Mouse (Mus musculus) limb, embryonic 14.5 days (tissue): ENCODE results near the gene Kcnt1. TPM values are rescaled to one million over a fixed set of nuclear protein-coding genes. Genes with fewer than 3 reads are reported as not detected.
"Not testable (repeated sequence)": the region's sequence is repeated elsewhere in the genome, so short reads cannot be mapped to it uniquely, and the experiment has no call there.

Experiments used
- ATAC-seq: fragments of 200-750 bp; cut with Nextera tagmentation; 2 replicates; pipeline ENCODE4 v1.8.0; 2017; ENCODE audit warnings: low read depth, moderate number of reproducible peaks, moderate TSS enrichment; ENCODE audit not compliant: low FRiP score
- DNase-seq: peaks from one replicate; pipeline ENCODE4 v3.0.0-alpha.2; 2015; ENCODE audit warnings: low spot score
- H3K27ac ChIP-seq: fragments of 300-500 bp; sonication (generic); replicated peaks from 2 replicates; pipeline ENCODE4 v1.5.1; 2014; ENCODE audit warnings: low read depth, mild to moderate bottlenecking, low read length, moderate library complexity, mixed read lengths
- H3K27me3 ChIP-seq: fragments of 300-500 bp; sonication (generic); 2 replicates; pipeline ENCODE4 v1.6.1; 2014; ENCODE audit warnings: low read length, mixed read lengths; ENCODE audit not compliant: control insufficient read depth, insufficient read depth
- H3K36me3 ChIP-seq: fragments of 300-500 bp; sonication (generic); 2 replicates; pipeline ENCODE4 v1.6.1; 2014; ENCODE audit warnings: mild to moderate bottlenecking, low read length, moderate library complexity, mixed read lengths; ENCODE audit not compliant: control insufficient read depth, insufficient read depth
- H3K4me1 ChIP-seq: fragments of 300-500 bp; sonication (generic); 2 replicates; pipeline ENCODE4 v1.6.1; 2014; ENCODE audit warnings: antibody characterized with exemption, low read length, mixed read lengths; ENCODE audit not compliant: control insufficient read depth, insufficient read depth
- H3K4me2 ChIP-seq: fragments of 300-500 bp; sonication (generic); replicated peaks from 2 replicates; pipeline ENCODE4 v1.6.1; 2014; ENCODE audit warnings: low read depth, mild to moderate bottlenecking, low read length, moderate library complexity; ENCODE audit not compliant: severe bottlenecking
- H3K4me3 ChIP-seq: fragments of 300-500 bp; sonication (generic); replicated peaks from 2 replicates; pipeline ENCODE4 v1.5.1; 2014; ENCODE audit warnings: low read length
- H3K9ac ChIP-seq: fragments of 300-500 bp; sonication (generic); 2 replicates; pipeline ENCODE4 v1.6.1; 2014; ENCODE audit warnings: mild to moderate bottlenecking, low read depth, low read length, moderate library complexity; ENCODE audit not compliant: severe bottlenecking
- H3K9me3 ChIP-seq: fragments of 300-500 bp; sonication (generic); 2 replicates; pipeline ENCODE4 v1.6.1; 2016; ENCODE audit warnings: low read length; ENCODE audit not compliant: control insufficient read depth
- POLR2A ChIP-seq: fragments of 200-500 bp; IDR thresholded peaks from 2 replicates; pipeline ENCODE4 v1.8.0; 2012; ENCODE audit warnings: inconsistent platforms, mild to moderate bottlenecking, moderate library complexity, borderline replicate concordance; ENCODE audit not compliant: insufficient read depth, insufficient read length; ENCODE audit errors: extremely low read depth
- WGBS: fragments of 180-500 bp; shearing (Covaris S2); extraction: QIAGEN DNeasy Blood & Tissue Kit; methylation state at CpG from one replicate; pipeline ENCODE4 v1.1.7; 2014; 5-methylcytosine and 5-hydroxymethylcytosine counted together
- polyA plus RNA-seq, 2 experiments: library from polyadenylated mRNA; depleted of rRNA in 1 of 2; stranded (reverse) in 1 of 2; unstranded in 1 of 2; fragments of >200 nt; fragmentation: Nextera tagmentation in 1 of 2; extraction: Ambion mirVana in 1 of 2; gene quantifications; 2 replicates each; pipeline versions ENCODE4 v1.2.1 to v1.2.3; 2012 to 2014

Kcnt1 gene
- polyA plus RNA-seq (2012; rRNA removed) (2.7 and 3.2 TPM in 2 replicates), polyA plus RNA-seq (2014; fragmentation: Nextera tagmentation; extraction: Ambion mirVana) (0.08 and 0.15 TPM in 2 replicates)

GRCm38 (mm10) chr2:25863337-25864131 lies at the start of gene Kcnt1:
Kcnt1 (plus strand) TSS chr2:25863734.
- ATAC-seq = no peak
- Histone ChIP-seq H3K9ac (no peak within 1 kb of the TSS), H3K27me3 (peaks cover 24% of the 10 kb centered on the region), H3K27ac (no peak within 1 kb of the TSS), H3K4me1 (peaks cover 3% of the 10 kb centered on the region; the same call in 1 of the 2 replicates), H3K9me3 (no peaks in the 10 kb centered on the region), H3K36me3 (no peaks in the 10 kb centered on the region), H3K4me2 (peak within 1 kb of the TSS; percentile 71), H3K4me3 (peak within 1 kb of the TSS; percentile 34)
- 2% methylated on average over 36 of the region's 53 CpGs for WGBS
- TF ChIP-seq POLR2A = no peak
- DNase-seq = peak; percentile 33

GRCm38 (mm10) chr2:25815748-25816147 lies 47.8 kb upstream of the Kcnt1 start, which contains the start of gene Glt6d1:
Glt6d1 (minus strand) TSS chr2:25815848.
- ATAC-seq, H3K9ac ChIP-seq, H3K36me3 ChIP-seq, H3K4me2 ChIP-seq, H3K27me3 ChIP-seq, DNase-seq, H3K4me1 ChIP-seq, H3K4me3 ChIP-seq, H3K27ac ChIP-seq, H3K9me3 ChIP-seq: not testable (repeated sequence)
- WGBS = 79% methylated on average over 1 of the region's 1 CpGs

GRCm38 (mm10) chr2:25822806-25823205 lies 40.7 kb upstream of the Kcnt1 start, which contains the start of gene Lcn9:
Lcn9 (plus strand) TSS chr2:25823153.
- Histone ChIP-seq H3K4me3 (no peak within 1 kb of the TSS), H3K27me3 (no peaks in the 10 kb centered on the region), H3K36me3 (no peaks in the 10 kb centered on the region), H3K9ac (no peak within 1 kb of the TSS), H3K9me3 (no peaks in the 10 kb centered on the region), H3K4me2 (no peak within 1 kb of the TSS), H3K4me1 (no peaks in the 10 kb centered on the region), H3K27ac (no peak within 1 kb of the TSS)
- 81% methylated on average over 1 of the region's 1 CpGs for WGBS
- no peak for DNase-seq
- no peak for TF ChIP-seq POLR2A
- no peak for ATAC-seq

DNA sequence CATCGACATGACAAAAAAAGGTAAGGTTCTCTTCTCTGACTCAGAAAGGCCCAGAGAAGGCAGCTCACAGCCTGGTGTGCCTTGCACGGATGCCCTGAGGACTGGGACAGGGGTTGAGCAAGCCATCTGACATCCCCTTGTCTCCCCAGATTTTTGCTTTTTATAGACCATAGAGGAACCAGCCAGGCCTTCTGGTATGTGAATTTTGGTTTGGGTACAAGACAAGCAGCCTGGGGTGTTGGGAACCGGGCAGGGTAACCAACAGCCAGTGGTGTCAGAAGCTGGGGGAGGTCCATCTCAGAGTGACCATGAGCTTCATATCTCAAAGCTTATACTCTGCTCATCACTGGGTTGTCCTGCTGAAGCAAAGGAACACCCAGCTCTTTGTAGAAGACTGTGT lies 38.8 kb upstream of the Kcnt1 start:
- no peak for TF ChIP-seq POLR2A
- no peaks in the 10 kb centered on the region for H3K36me3 ChIP-seq
- ATAC-seq (no peak), DNase-seq (no peak)
- H3K9ac ChIP-seq = no peak overlapping the region
- no peak overlapping the region for H3K4me2 ChIP-seq
- WGBS = 86% methylated on average over 3 of the region's 3 CpGs
- H3K4me3 ChIP-seq = no peak overlapping the region
- no peaks in the 10 kb centered on the region for H3K9me3 ChIP-seq
- H3K4me1 ChIP-seq = no peaks in the 10 kb centered on the region
- H3K27ac ChIP-seq = no peak overlapping the region
- no peaks in the 10 kb centered on the region for H3K27me3 ChIP-seq

DNA sequence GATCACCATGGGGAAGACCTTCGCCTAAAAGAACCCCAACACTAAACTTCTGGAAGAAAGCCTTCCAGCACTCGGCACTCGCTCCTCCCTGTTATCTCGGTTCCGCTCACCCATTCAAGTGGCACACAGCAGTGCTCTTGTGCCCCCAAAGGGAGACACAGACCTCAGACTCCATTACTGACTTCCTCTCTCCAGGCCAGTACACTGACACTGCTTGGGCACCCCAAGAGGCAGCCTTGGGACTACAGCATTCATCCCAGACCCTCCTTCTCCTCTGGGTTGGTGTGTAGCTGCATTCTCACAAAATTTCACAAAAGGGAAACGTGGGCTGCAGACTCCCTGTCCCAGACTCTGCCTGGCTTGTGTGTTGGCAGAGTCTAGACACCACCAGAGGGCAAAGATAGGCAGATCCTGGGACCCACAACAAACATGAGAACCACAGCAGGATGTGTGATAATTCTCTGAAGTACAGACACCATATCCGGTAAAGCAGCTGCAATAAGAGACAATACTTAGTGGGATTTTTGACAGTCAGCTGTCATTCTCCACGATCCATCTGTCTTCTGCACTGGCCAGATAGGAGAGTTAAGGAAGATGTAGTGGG lies 35.1 kb upstream of the Kcnt1 start:
- WGBS = 82% methylated on average over 8 of the region's 8 CpGs
- TF ChIP-seq POLR2A = no peak
- no peaks in the 10 kb centered on the region for H3K27me3 ChIP-seq
- no peak overlapping the region for H3K27ac ChIP-seq
- no peak overlapping the region for H3K4me3 ChIP-seq
- H3K9ac ChIP-seq = no peak overlapping the region
- no peaks in the 10 kb centered on the region for H3K36me3 ChIP-seq
- ATAC-seq (no peak), DNase-seq (no peak)
- no peak overlapping the region for H3K4me2 ChIP-seq
- H3K4me1 ChIP-seq = no peaks in the 10 kb centered on the region
- H3K9me3 ChIP-seq = no peaks in the 10 kb centered on the region
